15 mouse cellular contexts compared by ENCODE assay signal in the genomic region with DNA sequence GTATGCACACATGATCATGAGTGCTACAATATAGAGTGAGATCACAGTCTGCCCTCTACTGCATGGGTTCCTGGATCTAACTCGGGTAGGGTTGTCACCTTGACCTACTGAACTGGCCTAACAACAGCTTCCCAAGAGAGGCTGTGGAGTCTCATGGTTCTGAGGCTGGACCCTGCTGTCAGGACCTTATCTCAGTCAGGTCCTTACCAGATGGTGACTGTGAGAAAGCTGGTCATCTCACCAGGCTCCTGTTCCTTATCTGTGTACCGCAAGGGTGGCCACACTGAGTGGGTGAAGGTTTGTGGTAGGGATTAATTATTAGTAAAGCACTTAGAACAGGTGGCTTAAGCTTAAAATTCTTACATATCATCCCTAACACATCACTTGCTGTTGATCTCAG. TPM values are rescaled to one million over a fixed set of nuclear protein-coding genes. Genes with fewer than 3 reads are reported as not detected.
A peak's percentile ranks its signal among the peaks of the same experiment; 100 is the strongest.
DNase-seq lines count a peak whose midpoint lies in the region; ATAC-seq and TF ChIP-seq lines count a peak whose summit lies in the region.
"Had no signal": no experiment of that assay in that cellular context is flagged by ENCODE, and none has a peak within 500 bp of the region (broad histone marks: within the 10 kb centered on the region; RNA-seq: fewer than 3 reads in every experiment).

No protein-coding gene starts in this region.

- TF ChIP-seq CTCF in lung, postnatal 0 days (IDR thresholded peaks at IDR 0.05): no peak

- no peak overlapping the region for H3K9ac ChIP-seq in lung, postnatal 0 days (replicated peaks; ENCODE audit: low read depth)
- H3K9ac ChIP-seq in liver, embryonic 12.5 days: peak overlapping the region; percentile 63
- no peak overlapping the region for H3K9ac ChIP-seq in stomach, embryonic 16.5 days (ENCODE audit: low read length)
- H3K9ac ChIP-seq in midbrain, embryonic 15.5 days: no peak overlapping the region
- H3K9ac ChIP-seq: midbrain, embryonic 12.5 days had no signal

- H3K9me3 ChIP-seq in lung, postnatal 0 days (ENCODE audit: low read length): no peaks in the 10 kb centered on the region
- H3K9me3 ChIP-seq in liver, embryonic 12.5 days (replicated peaks): no peaks in the 10 kb centered on the region
- 0 out of 2 replicates have a peak, but pooled peaks cover 6% of the 10 kb centered on the region for H3K9me3 ChIP-seq in stomach, embryonic 16.5 days (replicated peaks; ENCODE audit: control insufficient read depth, low read length)
- H3K9me3 ChIP-seq in midbrain, embryonic 15.5 days: no peaks in the 10 kb centered on the region
- H3K9me3 ChIP-seq: midbrain, embryonic 12.5 days had no signal

- H3K4me3 ChIP-seq in lung, postnatal 0 days (ENCODE audit: low read depth, low read length): no peak overlapping the region
- H3K4me3 ChIP-seq in liver, embryonic 12.5 days: no peak overlapping the region
- no peak overlapping the region for H3K4me3 ChIP-seq in stomach, embryonic 16.5 days (replicated peaks; ENCODE audit: low read length)
- no peak overlapping the region for H3K4me3 ChIP-seq in midbrain, embryonic 15.5 days
- H3K4me3 ChIP-seq: midbrain, embryonic 12.5 days had no signal

- H3K4me2 ChIP-seq in lung, postnatal 0 days (replicated peaks; ENCODE audit: low read depth, low read length): no peak overlapping the region
- peak overlapping the region; percentile 61 for H3K4me2 ChIP-seq in liver, embryonic 12.5 days
- no peak overlapping the region for H3K4me2 ChIP-seq in stomach, embryonic 16.5 days (ENCODE audit: low read depth, low read length)
- H3K4me2 ChIP-seq in midbrain, embryonic 15.5 days: no peak overlapping the region
- H3K4me2 ChIP-seq: midbrain, embryonic 12.5 days had no signal

- H3K27ac ChIP-seq in lung, postnatal 0 days (ENCODE audit: low read length): no peak overlapping the region
- H3K27ac ChIP-seq in liver, embryonic 12.5 days: peak overlapping the region; percentile 97
- no peak overlapping the region for H3K27ac ChIP-seq in stomach, embryonic 16.5 days (ENCODE audit: low read length)
- no peak overlapping the region for H3K27ac ChIP-seq in midbrain, embryonic 15.5 days
- H3K27ac ChIP-seq: midbrain, embryonic 12.5 days had no signal

- no peak for TF ChIP-seq EP300 in lung, postnatal 0 days (IDR thresholded peaks at IDR 0.05)

- ATAC-seq in lung, postnatal 0 days: peak; percentile 16; the same call in 1 of the 2 replicates
- peak; percentile 29; the same call in 1 of the 2 replicates for ATAC-seq in common myeloid progenitor, adult 5-6 weeks (replicated peaks; ENCODE audit: low read depth, poor library complexity, severe bottlenecking)
- ATAC-seq in liver, embryonic 12.5 days: peak; percentile 86
- peak; percentile 72; the same call in 1 of the 2 replicates for ATAC-seq in stomach, embryonic 16.5 days (ENCODE audit: insufficient read depth, low FRiP score)
- ATAC-seq in midbrain, embryonic 15.5 days (replicated peaks): no peak
- ATAC-seq: Patski had no signal

- H3K27me3 ChIP-seq in lung, postnatal 0 days (replicated peaks; ENCODE audit: insufficient read depth, low read length): no peaks in the 10 kb centered on the region
- H3K27me3 ChIP-seq in liver, embryonic 12.5 days (replicated peaks): no peaks in the 10 kb centered on the region
- H3K27me3 ChIP-seq in stomach, embryonic 16.5 days (ENCODE audit: control insufficient read depth, insufficient read depth, low read length): no peaks in the 10 kb centered on the region
- H3K27me3 ChIP-seq in midbrain, embryonic 15.5 days (replicated peaks): no peaks in the 10 kb centered on the region
- H3K27me3 ChIP-seq: CH12.LX, Patski had no signal

- H3K4me1 ChIP-seq in lung, postnatal 0 days (ENCODE audit: insufficient read depth, low read depth, low read length): no peaks in the 10 kb centered on the region
- peaks cover 98% of the 10 kb centered on the region for H3K4me1 ChIP-seq in liver, embryonic 12.5 days
- peaks cover 4% of the 10 kb centered on the region for H3K4me1 ChIP-seq in stomach, embryonic 16.5 days (ENCODE audit: control insufficient read depth, insufficient read depth, low read length)
- H3K4me1 ChIP-seq in midbrain, embryonic 15.5 days: no peaks in the 10 kb centered on the region
- H3K4me1 ChIP-seq: midbrain, embryonic 12.5 days had no signal

- no peak for DNase-seq in lung, postnatal 0 days (ENCODE audit: low spot score)
- DNase-seq in lung, postnatal 14 days: no peak
- no peak for DNase-seq in adrenal gland, adult 8-10 months
- DNase-seq: cerebellum, adult 9-10 months; embryo, embryonic 11 days; kidney, postnatal 14 days; lung, postnatal 10 days; right cerebral cortex, postnatal 25 days had no signal

- 63% methylated on average over 2 of the region's 2 CpGs for WGBS in lung, postnatal 0 days
- WGBS in liver, embryonic 12.5 days (ENCODE audit: insufficient replicate concordance): 11% methylated on average over 2 of the region's 2 CpGs
- 64% methylated on average over 2 of the region's 2 CpGs for WGBS in stomach, embryonic 16.5 days
- WGBS in midbrain, embryonic 15.5 days: 94% methylated on average over 2 of the region's 2 CpGs

- no peaks in the 10 kb centered on the region for H3K36me3 ChIP-seq in lung, postnatal 0 days (ENCODE audit: insufficient read depth, low read length)
- no peaks in the 10 kb centered on the region for H3K36me3 ChIP-seq in liver, embryonic 12.5 days
- no peaks in the 10 kb centered on the region for H3K36me3 ChIP-seq in stomach, embryonic 16.5 days (ENCODE audit: control insufficient read depth, insufficient read depth, low read length)
- no peaks in the 10 kb centered on the region for H3K36me3 ChIP-seq in midbrain, embryonic 15.5 days (replicated peaks)
- H3K36me3 ChIP-seq: midbrain, embryonic 12.5 days had no signal

RNA-seq across cellular contexts. Expression of a gene that starts 49.8 kb away (rescaled TPM):
- polyA plus RNA-seq in lung, postnatal 0 days (2015; fragmentation: Nextera tagmentation; extraction: Ambion mirVana): 9.4 and 10.0 TPM in 2 replicates
- 16.6 and 31.8 TPM in 2 replicates for total RNA-seq in common myeloid progenitor, adult 5-6 weeks (2017)
- polyA plus RNA-seq in liver, embryonic 12.5 days (2016; fragmentation: Nextera tagmentation; extraction: Ambion mirVana): 17.0 and 19.5 TPM in 2 replicates
- 5.4 and 6.8 TPM in 2 replicates for polyA plus RNA-seq in stomach, embryonic 16.5 days (2015; fragmentation: Nextera tagmentation; extraction: Ambion mirVana)
- polyA plus RNA-seq in midbrain, embryonic 15.5 days (2015; fragmentation: Nextera tagmentation; extraction: Ambion mirVana): 2.1 TPM in 2 replicates
- 10 to 100 TPM; 44.1 to 57.5 (median 51.0) TPM for total RNA-seq in adrenal gland, adult 8-10 months (2022)
